Mouse (Mus musculus) heart, adult 2 months (tissue): Measurements from ENCODE around the gene Xpo6.

Source experiments
- CTCF ChIP-seq: fragments of 200-600 bp; IDR thresholded peaks from 2 replicates; pipeline ENCODE4 v1.8.1; 2022; ENCODE audit warnings: antibody characterized with exemption, mild to moderate bottlenecking, moderate library complexity
- POLR2A ChIP-seq: fragments of 200-500 bp; IDR thresholded peaks from 2 replicates; pipeline ENCODE4 v1.6.1; 2011; ENCODE audit warnings: mild to moderate bottlenecking, low read depth, low read length, control low read depth; ENCODE audit not compliant: insufficient read depth

DNA sequence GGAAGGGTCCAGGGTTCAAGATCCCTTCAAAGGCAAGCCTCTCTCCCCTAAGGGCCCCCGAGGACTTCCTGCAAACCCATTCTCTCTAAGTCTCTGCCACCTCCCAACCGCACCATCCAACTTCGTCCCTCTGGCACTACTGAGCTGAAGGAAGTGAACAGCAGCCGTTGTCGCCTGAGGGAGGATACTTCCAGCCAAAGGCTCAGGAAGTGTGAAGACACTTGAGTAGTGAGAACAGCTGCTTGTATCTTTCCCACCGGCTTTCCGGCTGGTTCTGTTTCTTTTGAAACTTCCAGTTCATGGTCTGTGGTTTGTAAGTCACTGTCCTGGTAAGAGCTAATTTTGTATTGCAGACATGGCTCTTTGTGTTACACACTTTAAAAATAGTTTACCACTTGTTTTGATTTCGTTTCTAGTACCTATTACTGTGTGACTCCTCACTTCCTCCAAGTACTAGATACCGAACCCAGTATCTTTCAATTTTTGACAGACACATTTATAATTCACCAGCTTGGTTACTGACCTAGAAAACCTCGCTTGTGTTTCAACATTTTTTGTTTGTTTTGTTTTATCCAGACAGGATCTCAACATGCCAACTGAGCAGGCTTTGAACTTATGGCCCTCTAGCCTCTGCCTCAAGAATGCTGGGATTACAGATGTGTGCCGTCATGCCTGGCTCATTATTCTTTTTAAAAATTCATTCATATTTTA, 35.9 kb upstream of the Xpo6 start:
- no peak for TF ChIP-seq CTCF
- TF ChIP-seq POLR2A = no peak
